Mouse (Mus musculus) erythroblast, embryonic 14.5 days (primary cell): ENCODE data around the gene Cep44. TPM values are rescaled to one million over a fixed set of nuclear protein-coding genes. Genes with fewer than 3 reads are reported as not detected.

Experiments
- H3K27me3 ChIP-seq: 2 replicates; pipeline ENCODE4 v1.6.1; 2012; ENCODE audit warnings: inconsistent platforms; ENCODE audit not compliant: control insufficient read depth
- H3K36me3 ChIP-seq: 2 replicates; pipeline ENCODE4 v1.6.1; 2012; ENCODE audit warnings: mild to moderate bottlenecking, inconsistent platforms; ENCODE audit not compliant: control insufficient read depth
- H3K4me1 ChIP-seq: 2 replicates; pipeline ENCODE4 v1.6.1; 2012; ENCODE audit warnings: inconsistent platforms; ENCODE audit not compliant: control insufficient read depth
- H3K4me3 ChIP-seq: replicated peaks from 2 replicates; pipeline ENCODE3; 2012; ENCODE audit warnings: moderate library complexity, mild to moderate bottlenecking, inconsistent platforms
- H3K9me3 ChIP-seq: 2 replicates; pipeline ENCODE4 v1.6.1; 2012; ENCODE audit warnings: low read length, inconsistent platforms, mixed read lengths; ENCODE audit not compliant: control insufficient read depth
- GATA1 ChIP-seq: IDR thresholded peaks from 2 replicates; pipeline ENCODE4 v1.6.1; 2012; ENCODE audit warnings: low read length, inconsistent platforms, mixed read lengths
- TAL1 ChIP-seq: IDR thresholded peaks from 3 replicates; pipeline ENCODE4 v1.6.1; 2012; ENCODE audit warnings: low read length, inconsistent platforms, mixed read lengths
- polyA plus RNA-seq: library from polyadenylated mRNA; stranded (reverse); fragments of >175 nt; gene quantifications from 2 replicates; pipeline ENCODE4 v1.2.3, GENCODE M21; 2012

Cep44 gene
- polyA plus RNA-seq, 1 experiment: 1.1 TPM

DNA sequence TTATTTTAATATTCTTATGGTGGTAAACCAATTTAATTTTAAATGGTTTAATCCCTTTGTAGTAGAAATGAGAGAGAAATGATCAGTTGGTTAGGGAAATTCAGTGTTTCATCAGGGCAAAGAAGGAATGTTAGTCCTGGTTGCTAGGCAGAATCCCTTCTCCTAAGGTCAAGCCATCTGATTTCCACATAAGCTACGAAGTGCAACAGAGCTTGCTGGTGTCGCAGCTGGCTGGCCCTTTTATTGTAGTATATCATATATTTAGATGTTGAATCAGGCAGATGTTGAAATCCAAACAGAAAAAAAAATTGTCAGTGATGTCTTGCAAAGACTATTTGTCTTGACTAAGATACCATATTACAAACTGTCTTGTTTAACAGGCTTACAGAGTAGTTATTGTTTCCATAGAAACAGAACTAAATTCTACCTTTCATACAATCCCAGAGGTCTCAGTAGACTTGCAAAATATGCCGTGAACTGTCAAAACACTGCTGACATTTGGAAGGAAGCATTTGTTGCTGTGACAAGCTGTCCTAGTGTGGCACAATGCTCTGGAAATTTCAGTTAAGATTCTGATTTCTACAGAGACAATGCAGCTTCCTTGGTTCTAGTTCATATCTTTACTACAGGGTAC, 42.4 kb downstream of the Cep44 start:
- H3K27me3 ChIP-seq: no peaks in the 10 kb centered on the region
- H3K9me3 ChIP-seq: no peaks in the 10 kb centered on the region
- no peaks in the 10 kb centered on the region for H3K36me3 ChIP-seq
- TF ChIP-seq GATA1 (no peak), TAL1 (no peak)
- H3K4me1 ChIP-seq: no peaks in the 10 kb centered on the region
- no peak overlapping the region for H3K4me3 ChIP-seq

DNA sequence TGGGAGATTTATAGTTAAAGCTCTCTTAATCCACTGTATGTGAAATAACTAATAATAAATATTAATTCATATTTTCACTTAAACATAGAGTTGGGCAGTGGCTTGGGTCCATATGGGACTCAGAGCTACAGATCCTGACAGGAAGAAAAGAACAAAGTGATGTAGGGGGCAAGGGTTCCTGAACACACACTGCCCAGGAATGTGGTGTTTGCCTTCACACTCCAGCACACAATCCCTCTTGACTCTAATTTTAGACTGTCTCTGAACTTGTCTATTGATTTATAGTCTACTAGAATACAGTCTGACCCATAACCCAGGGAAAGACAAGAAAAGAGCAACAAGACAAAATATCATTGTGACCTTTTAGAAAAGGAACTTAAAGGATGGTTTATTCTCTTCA, 48.9 kb downstream of the Cep44 start:
- Histone ChIP-seq H3K4me1 (no peaks in the 10 kb centered on the region), H3K36me3 (no peaks in the 10 kb centered on the region), H3K27me3 (no peaks in the 10 kb centered on the region), H3K9me3 (no peaks in the 10 kb centered on the region), H3K4me3 (no peak overlapping the region)
- TF ChIP-seq TAL1 (no peak), GATA1 (no peak)

DNA sequence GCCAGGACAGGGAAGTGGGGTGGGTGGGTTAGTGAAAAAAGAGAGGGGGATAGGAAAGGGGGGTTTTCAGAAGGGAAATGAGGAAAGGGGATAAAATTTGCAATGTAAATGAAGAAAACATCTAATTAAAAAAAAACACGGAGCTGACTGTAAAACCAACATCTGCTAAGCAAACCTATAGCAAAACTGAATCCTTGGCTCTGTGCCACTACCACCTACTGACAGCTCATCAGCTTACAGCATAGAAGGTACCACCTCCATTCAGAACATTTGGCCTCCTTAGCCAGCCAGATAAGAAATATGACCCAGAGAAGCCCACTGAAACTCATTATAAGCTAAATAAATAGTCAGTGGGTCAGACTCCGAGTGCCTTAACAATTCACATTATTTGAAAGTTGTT, 61.4 kb downstream of the Cep44 start:
- H3K27me3 ChIP-seq: no peaks in the 10 kb centered on the region
- H3K4me3 ChIP-seq: no peak overlapping the region
- no peaks in the 10 kb centered on the region for H3K4me1 ChIP-seq
- TF ChIP-seq GATA1 (no peak), TAL1 (no peak)
- no peaks in the 10 kb centered on the region for H3K36me3 ChIP-seq
- no peaks in the 10 kb centered on the region for H3K9me3 ChIP-seq

DNA sequence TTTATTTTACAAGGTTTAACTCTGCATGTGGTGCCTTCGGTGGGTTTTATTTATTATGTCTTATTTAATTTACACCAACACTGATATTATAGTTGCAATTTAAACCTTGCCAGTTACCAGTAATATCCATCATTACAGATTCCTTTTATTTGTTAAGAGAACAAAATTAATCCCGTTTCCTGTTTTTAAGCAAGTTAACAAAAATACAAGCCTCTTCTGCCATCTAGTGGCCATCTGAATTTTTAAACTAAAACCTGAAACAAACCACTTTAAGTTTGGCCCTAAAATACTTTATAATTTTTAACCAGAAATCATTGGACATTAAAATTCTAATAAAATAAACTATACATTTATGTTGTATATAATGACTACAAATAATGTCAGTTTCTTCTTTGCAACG, 64.8 kb downstream of the Cep44 start:
- no peaks in the 10 kb centered on the region for H3K4me1 ChIP-seq
- no peak for TF ChIP-seq TAL1
- no peak for TF ChIP-seq GATA1
- H3K36me3 ChIP-seq: no peaks in the 10 kb centered on the region
- no peaks in the 10 kb centered on the region for H3K27me3 ChIP-seq
- H3K4me3 ChIP-seq: no peak overlapping the region
- no peaks in the 10 kb centered on the region for H3K9me3 ChIP-seq

Other genes starting within 250 kb of the Cep44 start
- gene Fbxo8, start within 50 bp of the Cep44 start, polyA plus RNA-seq: 0.68 and 0.96 TPM in 2 replicates